Mouse (Mus musculus) lung, postnatal 0 days (tissue): ENCODE measurements around the gene Ostf1.

Experiments
- CTCF ChIP-seq: IDR thresholded peaks from 2 replicates; pipeline ENCODE4 v1.5.1; 2016; ENCODE audit warnings: antibody characterized with exemption, mild to moderate bottlenecking
- EP300 ChIP-seq: IDR thresholded peaks from 2 replicates; pipeline ENCODE4 v1.6.1; 2016; ENCODE audit warnings: antibody characterized with exemption, mild to moderate bottlenecking, control low read depth

- no peak for TF ChIP-seq CTCF
- TF ChIP-seq EP300 = no peak
Measured at GRCm38 (mm10) chr19:18650473-18650872, 18.9 kb upstream of the Ostf1 start.
